Mouse (Mus musculus): ENCODE data around the gene Slc39a2. TPM values are rescaled to one million over a fixed set of nuclear protein-coding genes. Genes with fewer than 3 reads are reported as not detected.
"Not testable (repeated sequence)": the region's sequence is repeated elsewhere in the genome, so short reads cannot be mapped to it uniquely, and the experiment has no call there.

Gene Slc39a2
- polyA plus RNA-seq, 1 experiment: 0.69 TPM

- WGBS: 97% methylated on average over 11 of the region's 11 CpGs
- not testable (repeated sequence) for DNase-seq (ENCODE audit: low read depth, low spot score)
Observed at GRCm38 (mm10) chr14:51926930-51927329, 34.2 kb downstream of the Slc39a2 start.

- WGBS: 47% methylated on average over 8 of the region's 8 CpGs
- DNase-seq (ENCODE audit: low read depth, low spot score): no peak
Observed at GRCm38 (mm10) chr14:51929309-51929943, 36.7 kb downstream of the Slc39a2 start.

- DNase-seq (ENCODE audit: low read depth, low spot score): no peak
- 37% methylated on average over 9 of the region's 9 CpGs for WGBS
Observed at GRCm38 (mm10) chr14:51929968-51930367, 37.3 kb downstream of the Slc39a2 start.

- WGBS: 23% methylated on average over 5 of the region's 5 CpGs
- no peak for DNase-seq (ENCODE audit: low read depth, low spot score)
Observed at GRCm38 (mm10) chr14:51930824-51931223, 38.1 kb downstream of the Slc39a2 start.

GRCm38 (mm10) chr14:51932092-51933020 is 39.7 kb downstream of the Slc39a2 start:
- DNase-seq (ENCODE audit: low read depth, low spot score): no peak
- 12% methylated on average over 10 of the region's 10 CpGs for WGBS

GRCm38 (mm10) chr14:51939005-51939404 is 46.3 kb downstream of the Slc39a2 start:
- no peak for DNase-seq (ENCODE audit: low read depth, low spot score)
- WGBS: 83% methylated on average over 9 of the region's 9 CpGs

- peak; percentile 45 for DNase-seq (ENCODE audit: low read depth, low spot score)
- 28% methylated on average over 8 of the region's 8 CpGs for WGBS
Observed at GRCm38 (mm10) chr14:51940944-51941560, 48.4 kb downstream of the Slc39a2 start.

- 55% methylated on average over 9 of the region's 9 CpGs for whole genome bisulfite sequencing
- no peak for DNase-seq (ENCODE audit: low read depth, low spot score)
Observed at GRCm38 (mm10) chr14:51941577-51941976, 48.9 kb downstream of the Slc39a2 start.

GRCm38 (mm10) chr14:51942236-51942635 is 49.5 kb downstream of the Slc39a2 start:
- 74% methylated on average over 7 of the region's 7 CpGs for WGBS
- no peak for DNase-seq (ENCODE audit: low read depth, low spot score)

GRCm38 (mm10) chr14:51943336-51943735 is 50.6 kb downstream of the Slc39a2 start:
- DNase-seq (ENCODE audit: low read depth, low spot score): no peak
- WGBS: 47% methylated on average over 6 of the region's 6 CpGs

Other genes with a start within 250 kb of the Slc39a2 start
- gene Gm17079, start 197.4 kb upstream of the Slc39a2 start, polyA plus RNA-seq (2012; rRNA removed): not detected in 2 replicates
- not detected in 2 replicates for gene Gm5800, start 175.7 kb upstream of the Slc39a2 start, polyA plus RNA-seq (2012; rRNA removed)
- 726 and 776 TPM in 2 replicates for gene Ang4, start 119.3 kb upstream of the Slc39a2 start, polyA plus RNA-seq (2012; rRNA removed)
- not detected in 2 replicates for gene AY358078, start 92.8 kb upstream of the Slc39a2 start, polyA plus RNA-seq (2012; rRNA removed)
- not detected in 2 replicates for gene Ear6, start 39.2 kb upstream of the Slc39a2 start, polyA plus RNA-seq (2012; rRNA removed)
- gene Mettl17, start 8.0 kb upstream of the Slc39a2 start, polyA plus RNA-seq (2012; rRNA removed): 32.7 and 42.6 TPM in 2 replicates
- gene Ndrg2, start 21.3 kb downstream of the Slc39a2 start, polyA plus RNA-seq (2012; rRNA removed): 32.4 and 33.6 TPM in 2 replicates
- gene Tppp2, start 25.5 kb downstream of the Slc39a2 start, polyA plus RNA-seq (2012; rRNA removed): not detected in 2 replicates
- gene Rnase13, start 29.9 kb downstream of the Slc39a2 start, polyA plus RNA-seq (2012; rRNA removed): not detected in 2 replicates
- gene Arhgef40, start 91.8 kb downstream of the Slc39a2 start, polyA plus RNA-seq (2012; rRNA removed): 21.2 and 22.0 TPM in 2 replicates
- gene Tmem253, start 122.8 kb downstream of the Slc39a2 start, polyA plus RNA-seq (2012; rRNA removed): 73.8 and 101 TPM in 2 replicates
- gene Zfp219, start 127.8 kb downstream of the Slc39a2 start, polyA plus RNA-seq (2012; rRNA removed): 39.7 and 54.2 TPM in 2 replicates
- not detected in 2 replicates for gene Olfr221, start 149.6 kb downstream of the Slc39a2 start, polyA plus RNA-seq (2012; rRNA removed)
- 83.7 and 86.7 TPM in 2 replicates for gene Hnrnpc, start 211.1 kb downstream of the Slc39a2 start, polyA plus RNA-seq (2012; rRNA removed)
- gene Rpgrip1, start 217.8 kb downstream of the Slc39a2 start, polyA plus RNA-seq (2012; rRNA removed): 0.84 and 1.6 TPM in 2 replicates